Mouse (Mus musculus): ENCODE measurements at regions not wholly inside any gene's neighbourhood (a gene's known extent, or its start where the extent isn't known, plus 50 kb on each side); places are given as distances from the start of the nearest gene placed in this dataset.
"Not testable (repeated sequence)": the region's sequence is repeated elsewhere in the genome, so short reads cannot be mapped to it uniquely, and the experiment has no call there.

- DNase-seq (ENCODE audit: low spot score) = no peak
Observed at GRCm38 (mm10) chr3:130827934-130828333, 97.7 kb upstream of the Rpl34 start.

- DNase-seq (ENCODE audit: low spot score) = no peak
Observed at GRCm38 (mm10) chr3:130827021-130827420, 96.8 kb upstream of the Rpl34 start.

GRCm38 (mm10) chr3:130819837-130820098, 89.6 kb upstream of the Rpl34 start:
- DNase-seq (ENCODE audit: low spot score) = no peak

GRCm38 (mm10) chr3:130819031-130819836, 89.0 kb upstream of the Rpl34 start:
- no peak for DNase-seq (ENCODE audit: low spot score)

- peak; percentile 79 for DNase-seq (ENCODE audit: low spot score)
Observed at GRCm38 (mm10) chr3:130818467-130819030, 88.4 kb upstream of the Rpl34 start.

GRCm38 (mm10) chr3:130809696-130810665, 79.8 kb upstream of the Rpl34 start:
- no peak for DNase-seq (ENCODE audit: low spot score)

GRCm38 (mm10) chr3:130805345-130805744, 75.1 kb upstream of the Rpl34 start:
- no peak for DNase-seq (ENCODE audit: low spot score)

GRCm38 (mm10) chr3:130804327-130804662, 74.1 kb upstream of the Rpl34 start:
- DNase-seq (ENCODE audit: low spot score) = no peak

GRCm38 (mm10) chr3:130803591-130804326, 73.6 kb upstream of the Rpl34 start:
- DNase-seq (ENCODE audit: low spot score) = peak; percentile 15

- no peak for DNase-seq (ENCODE audit: low spot score)
Observed at GRCm38 (mm10) chr3:130800016-130800415, 69.8 kb upstream of the Rpl34 start.

GRCm38 (mm10) chr3:130797956-130798355, 67.8 kb upstream of the Rpl34 start:
- not testable (repeated sequence) for DNase-seq (ENCODE audit: low spot score)

- no peak for DNase-seq (ENCODE audit: low spot score)
Observed at GRCm38 (mm10) chr3:130796531-130796930, 66.3 kb upstream of the Rpl34 start.

GRCm38 (mm10) chr3:130795396-130795795, 65.2 kb upstream of the Rpl34 start:
- no peak for DNase-seq (ENCODE audit: low spot score)

GRCm38 (mm10) chr3:130794142-130794925, 64.1 kb upstream of the Rpl34 start:
- no peak for DNase-seq (ENCODE audit: low spot score)

- DNase-seq (ENCODE audit: low spot score) = no peak
Observed at GRCm38 (mm10) chr3:130780706-130781240, 50.6 kb upstream of the Rpl34 start.

Measured in yolk sac, embryonic 10.5 days (tissue).